Mouse (Mus musculus): ENCODE results near the gene Mcm10. TPM values are rescaled to one million over a fixed set of nuclear protein-coding genes. Genes with fewer than 3 reads are reported as not detected.

Mcm10 gene
- 10 to 100 TPM; 15.8 to 17.6 TPM for total RNA-seq (2021)
- long read RNA-seq, experiment 1, partial matches to known transcripts, result 1 of 4 reads
- long read RNA-seq, experiment 1, other reads (novel, unspliced or antisense), result 1 of 4 reads
- long read RNA-seq, experiment 2, transcript Mcm10-201 (20 exons, 3,494 nt), result major isoform, 5 of 11 reads
- long read RNA-seq, experiment 2, partial matches to known transcripts, result 3 of 11 reads
- long read RNA-seq, experiment 2, other reads (novel, unspliced or antisense), result 1 of 11 reads

- peak; percentile 74 to 79 for DNase-seq (ENCODE audit: low spot score in 2 of 2)
These were observed at the start of gene Mcm10 for GRCm38 (mm10) chr2:5012491-5013324. Gene Mcm10, minus strand, starts transcription at chr2:5012791.

- no peak for DNase-seq (ENCODE audit: low spot score in 2 of 2)
These were observed 48.6 kb upstream of the Mcm10 start for GRCm38 (mm10) chr2:5061133-5061708.

GRCm38 (mm10) chr2:5059997-5060396 lies 47.4 kb upstream of the Mcm10 start:
- no peak for DNase-seq (ENCODE audit: low spot score in 2 of 2)

- DNase-seq (ENCODE audit: low spot score in 2 of 2), result no peak
These were observed 45.8 kb upstream of the Mcm10 start for GRCm38 (mm10) chr2:5058436-5058835.

- no peak for DNase-seq (ENCODE audit: low spot score in 2 of 2)
These were observed 38.0 kb upstream of the Mcm10 start for GRCm38 (mm10) chr2:5050562-5050961.

DNA sequence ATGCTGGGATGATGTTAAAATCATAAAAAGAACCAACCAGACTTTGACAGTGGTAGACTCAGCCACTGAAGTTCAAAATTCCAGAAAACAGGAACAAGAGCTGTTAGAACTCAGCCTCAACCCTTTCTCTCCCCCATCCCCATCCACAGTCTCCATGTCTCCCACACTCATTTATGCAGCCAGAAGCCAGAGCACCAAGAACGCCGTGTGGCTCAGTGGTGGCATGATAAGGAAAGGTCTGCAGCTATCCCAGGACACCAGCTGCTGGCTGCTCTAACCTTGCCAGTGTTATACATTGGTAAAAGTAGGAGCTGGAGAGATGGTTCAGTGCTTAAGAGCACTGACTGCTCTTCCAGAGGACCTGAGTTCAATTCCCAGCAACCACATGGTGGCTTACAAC lies 34.4 kb upstream of the Mcm10 start:
- no peak for DNase-seq (ENCODE audit: low spot score in 2 of 2)

- no peak for DNase-seq (ENCODE audit: low spot score in 2 of 2)
These were observed 32.8 kb upstream of the Mcm10 start for GRCm38 (mm10) chr2:5045269-5045965.

- DNase-seq (ENCODE audit: low spot score in 2 of 2), result no peak
These were observed 31.7 kb upstream of the Mcm10 start for GRCm38 (mm10) chr2:5044321-5044720.

- no peak for DNase-seq (ENCODE audit: low spot score in 2 of 2)
These were observed 30.8 kb upstream of the Mcm10 start for GRCm38 (mm10) chr2:5043476-5043761.

DNA sequence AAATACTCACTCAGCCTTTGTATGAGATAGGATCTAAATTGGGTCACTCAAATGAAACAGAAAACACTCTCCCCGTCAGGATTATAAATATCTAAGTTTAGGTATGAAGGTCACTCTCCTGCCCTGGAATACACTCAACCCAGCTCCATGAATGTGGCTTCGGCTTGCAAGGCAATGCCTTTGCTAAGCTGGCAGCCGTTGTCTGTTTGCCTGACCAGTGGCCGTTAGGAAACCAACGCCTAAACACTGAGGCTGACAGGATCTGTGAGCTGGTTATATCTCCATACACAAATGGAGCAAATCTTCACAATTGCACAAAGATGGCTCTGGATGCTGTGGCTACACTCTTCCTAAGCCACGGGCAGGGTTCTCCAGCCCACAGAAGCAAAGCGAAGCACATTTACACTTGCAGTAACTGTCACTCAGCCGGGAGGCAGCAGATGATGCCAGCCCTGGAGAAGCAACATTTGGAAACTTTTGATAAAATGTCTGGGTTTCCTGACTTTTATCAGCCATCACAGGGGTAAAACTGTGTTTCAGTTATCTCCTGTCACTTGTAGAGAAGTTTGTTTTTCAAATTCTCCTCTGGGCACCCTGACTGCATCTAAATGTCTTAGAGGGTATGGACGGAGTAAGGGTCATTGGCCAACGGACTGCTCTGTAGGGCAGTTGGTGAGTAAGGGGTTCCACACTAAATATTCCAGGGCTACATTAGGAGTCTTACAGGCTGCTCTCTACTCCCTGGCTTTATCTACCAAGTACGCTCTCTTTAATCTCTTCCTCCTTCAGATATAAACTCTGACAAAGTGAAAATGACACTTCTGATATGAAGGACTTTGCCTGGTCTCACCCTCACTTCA lies 30.3 kb upstream of the Mcm10 start:
- no peak for DNase-seq (ENCODE audit: low spot score in 2 of 2)

DNA sequence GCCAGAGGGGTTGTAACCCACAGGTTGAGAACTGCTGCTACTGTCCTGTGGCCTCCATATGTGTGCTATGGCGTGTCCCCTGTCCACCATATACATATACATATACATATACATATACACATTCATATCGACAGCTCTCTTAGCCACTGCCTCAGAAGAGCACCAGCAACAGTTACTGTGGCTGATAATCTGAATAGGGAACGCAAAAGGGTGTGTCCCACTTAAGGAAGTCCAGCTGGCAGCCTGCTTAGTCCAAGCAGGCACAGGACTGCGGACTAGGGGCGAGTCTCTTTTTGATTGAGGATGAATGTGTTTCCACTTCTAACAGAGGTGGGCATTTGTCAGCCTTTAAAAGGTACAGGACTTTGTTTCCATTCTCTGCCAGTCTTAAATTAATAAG lies 29.3 kb upstream of the Mcm10 start:
- DNase-seq (ENCODE audit: low spot score in 2 of 2), result no peak

- DNase-seq (ENCODE audit: low spot score in 2 of 2), result no peak
These were observed 27.9 kb upstream of the Mcm10 start for GRCm38 (mm10) chr2:5040281-5041161.

- DNase-seq (ENCODE audit: low spot score in 2 of 2), result no peak
These were observed 27.0 kb upstream of the Mcm10 start for GRCm38 (mm10) chr2:5039350-5040170.

DNA sequence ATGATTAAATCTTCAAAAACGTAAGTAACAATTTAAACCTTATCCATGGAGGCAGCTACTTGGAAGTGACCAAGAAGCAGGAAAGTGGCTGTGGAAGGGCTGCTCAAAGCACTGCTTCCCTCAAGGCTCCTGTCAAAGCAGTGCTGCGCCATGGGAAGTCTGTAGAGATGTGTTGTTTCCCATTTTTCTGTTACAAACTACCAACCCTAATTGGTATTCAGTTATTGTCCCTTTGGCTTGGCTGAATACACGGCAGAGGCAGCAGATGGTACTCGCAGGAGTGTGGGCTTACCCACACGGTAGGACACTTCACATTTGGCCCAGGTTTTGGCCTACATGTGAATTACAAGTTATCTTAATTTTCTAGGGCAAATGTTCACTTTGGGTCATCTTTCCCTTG lies 25.7 kb upstream of the Mcm10 start:
- no peak for DNase-seq (ENCODE audit: low spot score in 2 of 2)

DNA sequence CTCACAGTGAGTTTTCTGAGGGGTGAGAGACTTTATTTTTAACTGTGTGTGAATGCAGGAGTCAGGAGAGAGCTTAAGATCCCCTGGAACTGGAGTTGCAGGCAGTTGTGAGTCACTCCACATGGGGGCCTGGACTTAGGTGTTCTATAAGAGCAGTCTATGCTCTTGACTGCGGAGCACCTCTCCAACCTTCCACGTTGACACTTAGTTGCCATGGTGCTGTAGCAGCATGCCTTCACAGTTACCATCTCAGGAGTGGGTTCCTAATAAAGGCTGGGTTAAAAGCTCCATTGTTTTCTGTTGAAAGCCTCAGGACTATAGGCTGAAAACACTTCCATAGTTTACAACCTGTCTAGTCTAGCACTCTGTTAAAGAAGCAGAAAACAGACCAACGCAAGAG lies 24.8 kb upstream of the Mcm10 start:
- no peak for DNase-seq (ENCODE audit: low spot score in 2 of 2)

DNA sequence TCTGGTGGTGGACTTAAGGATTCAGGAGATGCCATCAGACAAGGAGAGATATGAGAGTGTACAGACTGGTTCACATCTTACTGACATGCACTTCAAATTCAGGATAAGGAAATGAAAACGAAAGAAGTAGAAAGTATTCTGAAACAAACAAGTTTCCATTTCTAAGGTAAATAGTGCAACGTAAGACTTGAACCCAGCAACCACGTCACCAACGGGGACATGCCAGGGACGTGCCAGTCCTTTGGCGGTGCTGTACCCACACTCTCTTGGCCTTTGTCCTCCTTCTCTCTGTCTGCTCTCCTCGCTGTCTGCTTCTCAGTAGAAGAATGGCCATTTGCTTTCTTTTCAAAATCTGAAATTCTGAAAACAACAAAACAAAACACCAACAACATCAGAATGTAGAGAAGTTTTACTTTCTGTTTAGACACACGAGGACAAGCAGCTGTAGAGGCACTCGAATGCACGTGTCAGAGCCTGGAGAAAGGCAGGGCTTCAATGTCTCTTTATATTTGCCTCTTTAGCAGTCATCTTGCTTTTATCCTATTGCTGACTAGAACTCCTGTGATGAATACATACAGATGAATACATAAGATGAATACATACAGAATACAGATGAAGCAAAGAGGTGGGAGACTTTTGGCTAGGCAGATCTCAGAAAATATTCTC lies 24.0 kb upstream of the Mcm10 start:
- DNase-seq (ENCODE audit: low spot score in 2 of 2), result no peak

DNA sequence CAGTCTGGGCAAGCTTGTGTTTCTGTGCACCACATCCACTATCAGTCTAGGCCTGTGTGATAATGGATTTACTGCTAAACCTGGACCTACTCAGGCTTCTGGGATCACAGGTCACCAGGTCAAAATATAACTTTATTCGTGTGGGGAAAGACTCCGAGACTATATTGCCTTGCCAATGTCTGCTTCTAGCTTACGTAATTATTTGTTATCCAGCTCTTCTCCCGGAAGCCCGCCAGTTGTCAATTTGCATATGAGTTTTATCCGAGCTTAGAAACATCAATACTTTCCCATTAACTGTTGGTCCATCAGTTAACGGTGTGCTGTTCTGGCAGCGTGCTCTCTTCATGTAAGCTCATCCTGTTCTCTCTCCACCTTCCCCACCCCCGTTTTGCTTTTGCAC lies 22.6 kb upstream of the Mcm10 start:
- no peak for DNase-seq (ENCODE audit: low spot score in 2 of 2)

GRCm38 (mm10) chr2:5034801-5035200 lies 22.2 kb upstream of the Mcm10 start:
- no peak for DNase-seq (ENCODE audit: low spot score in 2 of 2)

Data from adrenal gland, postnatal 4 days (tissue).